Mouse (Mus musculus) cerebellum, adult 11-12 months (tissue): ENCODE data around the gene Dctn5.

Experiments
- DNase-seq: peaks from one replicate; pipeline ENCODE4 v3.0.0; 2022

The Dctn5 gene

GRCm38 (mm10) chr7:122163766-122164165, 30.9 kb downstream of the Dctn5 start:
- DNase-seq = no peak

GRCm38 (mm10) chr7:122167203-122167602, 34.4 kb downstream of the Dctn5 start:
- no peak for DNase-seq

DNA sequence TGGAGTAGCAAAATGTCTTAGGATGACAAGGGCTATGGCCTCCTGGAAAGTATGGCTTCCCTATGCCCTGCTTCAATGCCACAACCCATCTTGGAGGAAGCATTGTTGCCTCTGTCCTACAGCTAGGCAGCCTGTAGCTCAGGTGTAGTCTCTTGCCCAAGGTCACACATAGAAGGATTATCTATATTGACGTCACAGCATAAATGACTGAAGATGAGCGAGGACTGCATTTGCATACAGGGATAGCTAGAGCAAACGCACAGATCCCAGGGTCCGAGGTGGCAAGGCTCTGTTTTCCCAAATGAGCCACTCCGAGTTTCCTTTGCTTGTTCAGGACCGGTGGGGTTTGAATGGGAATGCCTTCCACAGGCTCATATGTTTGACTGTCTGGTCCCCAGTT, 37.9 kb downstream of the Dctn5 start:
- no peak for DNase-seq

DNA sequence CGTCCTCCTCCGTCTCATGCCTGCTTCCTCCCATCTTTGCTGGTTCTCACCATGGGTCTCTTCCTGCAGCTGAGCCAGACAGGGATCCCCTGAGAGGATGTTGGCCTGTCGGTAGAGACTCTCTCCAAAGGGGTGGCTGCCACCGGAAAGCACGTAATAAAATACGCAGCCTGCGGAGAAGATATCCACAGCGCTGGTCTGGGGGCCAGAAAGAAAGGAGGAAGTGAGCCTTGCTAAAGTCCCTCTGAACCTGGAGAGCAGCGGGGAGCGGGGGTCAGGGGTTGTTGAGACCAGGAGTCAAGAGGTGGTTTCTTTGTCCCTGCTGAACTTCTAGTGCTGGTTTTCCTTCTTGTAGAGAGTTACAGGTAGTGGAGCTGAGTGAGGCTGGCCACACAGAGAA, 38.8 kb downstream of the Dctn5 start:
- DNase-seq = no peak

DNA sequence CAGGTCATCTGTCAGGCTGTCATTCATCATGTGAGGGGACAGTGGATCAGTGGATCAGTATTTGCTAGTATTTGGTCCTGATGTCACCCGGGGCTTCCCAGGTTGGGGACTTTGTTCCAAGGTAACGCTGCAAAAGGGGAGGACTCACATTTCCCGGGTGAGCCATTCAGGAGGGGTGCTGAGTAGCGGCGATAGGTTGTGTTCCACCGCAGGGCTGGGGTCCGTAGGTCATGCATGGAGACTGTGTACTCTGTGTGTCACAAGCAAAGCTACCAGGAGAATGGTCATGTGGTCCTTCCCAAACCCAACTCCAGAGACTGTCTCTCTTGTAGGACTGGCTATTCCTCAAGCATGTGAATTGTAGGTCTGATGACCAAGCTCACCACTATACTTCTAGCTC, 47.9 kb downstream of the Dctn5 start:
- DNase-seq = no peak

GRCm38 (mm10) chr7:122184569-122184968, 51.7 kb downstream of the Dctn5 start:
- no peak for DNase-seq

DNA sequence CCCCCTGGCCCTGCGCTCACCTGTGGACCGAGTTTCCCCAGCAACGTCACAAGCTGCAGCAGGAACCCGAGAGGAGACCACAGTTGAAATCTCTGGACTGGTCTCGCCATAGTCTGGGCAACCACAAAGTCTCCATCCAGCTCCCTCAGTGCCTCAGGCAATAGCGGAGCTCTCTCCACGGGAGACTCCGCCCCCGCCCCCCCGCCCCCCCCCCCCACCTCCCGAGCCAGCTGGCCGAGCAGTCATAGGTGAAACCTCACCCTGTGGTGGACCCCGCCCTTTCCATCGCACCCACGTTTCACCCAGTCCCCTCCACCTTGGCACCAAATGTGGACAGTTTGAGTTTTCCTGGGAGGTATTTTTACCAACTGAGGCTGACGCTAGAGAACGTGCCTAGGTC, 53.2 kb downstream of the Dctn5 start, which contains the start of gene Ern2:
Gene Ern2, minus strand, starts transcription at position 165 of the 400 bp plus-strand sequence.
- DNase-seq = no peak

DNA sequence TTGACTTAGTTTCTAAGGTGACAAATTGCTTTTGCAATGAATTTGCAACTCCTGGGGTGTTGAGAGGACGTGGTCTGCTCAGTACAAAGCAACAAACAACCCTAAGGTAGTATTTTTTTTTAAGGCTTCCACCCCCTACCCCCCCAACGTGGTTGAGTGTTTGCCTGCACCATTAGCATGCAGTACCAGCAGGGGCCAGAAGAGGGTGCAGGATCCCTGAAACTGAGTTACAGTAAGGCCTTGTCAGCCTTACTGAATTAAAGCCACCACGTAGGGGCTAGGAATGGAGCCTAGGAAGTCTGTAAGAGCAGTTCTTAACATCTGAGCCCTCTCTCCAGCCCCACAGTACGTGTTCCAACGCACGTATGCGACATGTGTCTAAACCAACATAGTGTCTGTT, 56.6 kb downstream of the Dctn5 start:
- no peak for DNase-seq

- DNase-seq = no peak
These were observed 58.3 kb downstream of the Dctn5 start for GRCm38 (mm10) chr7:122191097-122191496.

- no peak for DNase-seq
These were observed 61.1 kb downstream of the Dctn5 start for GRCm38 (mm10) chr7:122193919-122194318.

DNA sequence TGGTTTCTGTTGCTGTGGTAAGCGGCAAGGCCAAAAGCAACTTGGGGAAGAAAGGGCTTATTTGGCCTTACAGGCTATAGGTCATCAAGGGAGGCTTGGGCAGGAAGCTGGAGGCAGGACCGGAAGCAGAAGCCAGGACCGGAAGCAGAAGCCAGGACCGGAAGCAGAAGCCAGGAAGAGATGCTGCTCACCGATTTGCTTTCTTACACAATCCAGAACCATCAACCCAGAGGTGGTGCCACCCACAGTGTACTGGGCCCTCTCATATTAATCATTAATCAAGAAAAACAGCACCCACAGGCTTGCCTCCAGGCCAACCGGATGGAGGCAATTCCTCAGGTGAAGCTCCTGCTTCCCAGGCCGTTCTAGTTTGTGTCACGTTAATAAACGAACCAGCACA, 63.9 kb downstream of the Dctn5 start:
- DNase-seq = no peak

GRCm38 (mm10) chr7:122197306-122197705, 64.5 kb downstream of the Dctn5 start:
- DNase-seq = no peak
